Mouse (Mus musculus): ENCODE results near the gene Mmp19.

Mmp19 gene

GRCm38 (mm10) chr10:128848426-128848825 lies 57.7 kb downstream of the Mmp19 start:
- in situ Hi-C loops (cut with MboI, MseI), result no loop called here

- in situ Hi-C loops (cut with MboI, MseI), result no loop called here
Observed at GRCm38 (mm10) chr10:128850339-128850738, 59.6 kb downstream of the Mmp19 start.
